Mouse (Mus musculus) layer of hippocampus, adult 11-12 months (tissue): ENCODE results near the gene Olfr1377.
"Not testable (repeated sequence)": the region's sequence is repeated elsewhere in the genome, so short reads cannot be mapped to it uniquely, and the experiment has no call there.

ENCODE experiments used
- DNase-seq: peaks from one replicate; pipeline ENCODE4 v3.0.0; 2022; ENCODE audit warnings: low spot score

Olfr1377 gene

GRCm38 (mm10) chr11:50981667-50982066 lies at the start of gene Olfr1377:
Olfr1377 (plus strand) TSS chr11:50981967.
- DNase-seq: no peak

- DNase-seq: no peak
Measured at GRCm38 (mm10) chr11:50932040-50932439, 49.7 kb upstream of the Olfr1377 start.

- DNase-seq: no peak
Measured at GRCm38 (mm10) chr11:50938435-50938834, 43.3 kb upstream of the Olfr1377 start.

GRCm38 (mm10) chr11:50939621-50940366 lies 42.0 kb upstream of the Olfr1377 start:
- DNase-seq: peak; percentile 38

GRCm38 (mm10) chr11:50942386-50942785 lies 39.4 kb upstream of the Olfr1377 start:
- DNase-seq: no peak

- no peak for DNase-seq
Measured at GRCm38 (mm10) chr11:50943506-50943905, 38.3 kb upstream of the Olfr1377 start, which contains the start of gene 4933414I15Rik. 4933414I15Rik (minus strand) TSS chr11:50943765.

- DNase-seq: no peak
Measured at GRCm38 (mm10) chr11:50952290-50952689, 29.5 kb upstream of the Olfr1377 start.

- no peak for DNase-seq
Measured at GRCm38 (mm10) chr11:50953665-50954064, 28.1 kb upstream of the Olfr1377 start, which contains the start of gene Prop1. Prop1 (minus strand) TSS chr11:50953765.

GRCm38 (mm10) chr11:50964886-50965285 lies 16.9 kb upstream of the Olfr1377 start:
- no peak for DNase-seq

- no peak for DNase-seq
Measured at GRCm38 (mm10) chr11:50966230-50966629, 15.5 kb upstream of the Olfr1377 start, which contains the start of gene Olfr1378. Olfr1378 (plus strand) TSS chr11:50966530.

- no peak for DNase-seq
Measured at GRCm38 (mm10) chr11:50977216-50977615, 4.6 kb upstream of the Olfr1377 start.

- no peak for DNase-seq
Measured at GRCm38 (mm10) chr11:51003296-51003695, 21.5 kb downstream of the Olfr1377 start, which contains the start of gene Olfr51. Olfr51 (plus strand) TSS chr11:51003596.

GRCm38 (mm10) chr11:51011821-51012220 lies 30.1 kb downstream of the Olfr1377 start:
- DNase-seq: no peak

GRCm38 (mm10) chr11:51013936-51014335 lies 32.2 kb downstream of the Olfr1377 start, which contains the start of gene Olfr54:
Olfr54 (plus strand) TSS chr11:51014236.
- no peak for DNase-seq

- no peak for DNase-seq
Measured at GRCm38 (mm10) chr11:51016341-51016740, 34.6 kb downstream of the Olfr1377 start.

- DNase-seq: not testable (repeated sequence)
Measured at GRCm38 (mm10) chr11:51026811-51027210, 45.0 kb downstream of the Olfr1377 start.

GRCm38 (mm10) chr11:51029381-51029780 lies 47.6 kb downstream of the Olfr1377 start:
- DNase-seq: not testable (repeated sequence)

GRCm38 (mm10) chr11:51030225-51030624 lies 48.5 kb downstream of the Olfr1377 start:
- no peak for DNase-seq

GRCm38 (mm10) chr11:51032851-51033250 lies 51.1 kb downstream of the Olfr1377 start:
- DNase-seq: peak; percentile 16

- not testable (repeated sequence) for DNase-seq
Measured at GRCm38 (mm10) chr11:51034141-51034540, 52.4 kb downstream of the Olfr1377 start.

- DNase-seq: no peak
Measured at GRCm38 (mm10) chr11:51035951-51036350, 54.2 kb downstream of the Olfr1377 start.
